Mouse (Mus musculus) lung, embryonic 16.5 days (tissue): Measurements from ENCODE around the gene Ephx4. TPM values are rescaled to one million over a fixed set of nuclear protein-coding genes. Genes with fewer than 3 reads are reported as not detected.

Experiments used
- ATAC-seq: fragments of 200-750 bp; cut with Nextera tagmentation; 2 replicates; pipeline ENCODE4 v1.8.0; 2017; ENCODE audit warnings: low read depth, mild to moderate bottlenecking, moderate library complexity
- H3K27ac ChIP-seq: fragments of 300-500 bp; sonication (generic); 2 replicates; pipeline ENCODE4 v1.5.1; 2014; ENCODE audit warnings: mild to moderate bottlenecking, control low read depth, low read length
- H3K27me3 ChIP-seq: fragments of 300-500 bp; sonication (generic); 2 replicates; pipeline ENCODE4 v1.6.1; 2014; ENCODE audit warnings: low read depth, low read length, mixed read lengths; ENCODE audit not compliant: control insufficient read depth, insufficient read depth
- H3K36me3 ChIP-seq: fragments of 300-500 bp; sonication (generic); 2 replicates; pipeline ENCODE4 v1.6.1; 2014; ENCODE audit warnings: low read length; ENCODE audit not compliant: control insufficient read depth, insufficient read depth
- H3K4me1 ChIP-seq: fragments of 300-500 bp; sonication (generic); replicated peaks from 2 replicates; pipeline ENCODE4 v1.6.1; 2014; ENCODE audit warnings: low read length, mixed read lengths; ENCODE audit not compliant: control insufficient read depth, insufficient read depth
- H3K4me2 ChIP-seq: fragments of 300-500 bp; sonication (generic); 2 replicates; pipeline ENCODE4 v1.6.1; 2014; ENCODE audit warnings: low read depth, low read length, control low read depth
- H3K4me3 ChIP-seq: fragments of 300-500 bp; sonication (generic); 2 replicates; pipeline ENCODE4 v1.5.1; 2014; ENCODE audit warnings: mild to moderate bottlenecking, low read length, control low read depth
- H3K9ac ChIP-seq: fragments of 300-500 bp; sonication (generic); 2 replicates; pipeline ENCODE4 v1.6.1; 2014; ENCODE audit warnings: low read length, control low read depth
- H3K9me3 ChIP-seq: fragments of 300-500 bp; sonication (generic); 2 replicates; pipeline ENCODE4 v1.6.1; 2016; ENCODE audit warnings: low read length; ENCODE audit not compliant: control insufficient read depth
- WGBS: fragments of 180-500 bp; shearing (Covaris S2); extraction: QIAGEN DNeasy Blood & Tissue Kit; methylation state at CpG from one replicate; pipeline ENCODE4 v1.1.7; 2014; 5-methylcytosine and 5-hydroxymethylcytosine counted together
- polyA plus RNA-seq: library from polyadenylated mRNA; unstranded; fragments of >200 nt; fragmentation: Nextera tagmentation; extraction: Ambion mirVana; gene quantifications from 2 replicates; pipeline ENCODE4 v1.2.1, GENCODE M21; 2015

Gene Ephx4
- polyA plus RNA-seq, 1 experiment from 2014 or later: 1.9 TPM

- H3K4me1 ChIP-seq: no peaks in the 10 kb centered on the region
- no peak overlapping the region for H3K9ac ChIP-seq
- no peak overlapping the region for H3K27ac ChIP-seq
- H3K4me3 ChIP-seq: no peak overlapping the region
- no peak overlapping the region for H3K4me2 ChIP-seq
- no peak for ATAC-seq
- no peaks in the 10 kb centered on the region for H3K9me3 ChIP-seq
- 0 out of 2 replicates have a peak, but pooled peaks cover 6% of the 10 kb centered on the region for H3K36me3 ChIP-seq
- 70% methylated on average over 10 of the region's 10 CpGs for WGBS
- H3K27me3 ChIP-seq: no peaks in the 10 kb centered on the region
Observed at GRCm38 (mm10) chr5:107470600-107471329, 68.2 kb downstream of the Ephx4 start.

Other genes starting within 250 kb of the Ephx4 start
- gene Tgfbr3, start 113.1 kb upstream of the Ephx4 start, polyA plus RNA-seq: 29.1 and 31.5 TPM in 2 replicates
- gene Brdt, start 71.6 kb upstream of the Ephx4 start, polyA plus RNA-seq: 1.9 and 2.0 TPM in 2 replicates
- not detected in 2 replicates for gene Lpcat2b, start 28.8 kb downstream of the Ephx4 start, polyA plus RNA-seq
- gene Btbd8, start 35.3 kb downstream of the Ephx4 start, polyA plus RNA-seq: 3.7 and 4.3 TPM in 2 replicates
- gene Gm42669, start 104.9 kb downstream of the Ephx4 start, polyA plus RNA-seq: 0.36 and 0.62 TPM in 2 replicates
- gene 1700028K03Rik, start 132.0 kb downstream of the Ephx4 start, polyA plus RNA-seq: 0.08 TPM in 2 replicates
- 14.9 and 15.1 TPM in 2 replicates for gene Rpap2, start 194.6 kb downstream of the Ephx4 start, polyA plus RNA-seq
- 24.5 and 25.1 TPM in 2 replicates for gene Glmn, start 195.2 kb downstream of the Ephx4 start, polyA plus RNA-seq